In the genomic region with DNA sequence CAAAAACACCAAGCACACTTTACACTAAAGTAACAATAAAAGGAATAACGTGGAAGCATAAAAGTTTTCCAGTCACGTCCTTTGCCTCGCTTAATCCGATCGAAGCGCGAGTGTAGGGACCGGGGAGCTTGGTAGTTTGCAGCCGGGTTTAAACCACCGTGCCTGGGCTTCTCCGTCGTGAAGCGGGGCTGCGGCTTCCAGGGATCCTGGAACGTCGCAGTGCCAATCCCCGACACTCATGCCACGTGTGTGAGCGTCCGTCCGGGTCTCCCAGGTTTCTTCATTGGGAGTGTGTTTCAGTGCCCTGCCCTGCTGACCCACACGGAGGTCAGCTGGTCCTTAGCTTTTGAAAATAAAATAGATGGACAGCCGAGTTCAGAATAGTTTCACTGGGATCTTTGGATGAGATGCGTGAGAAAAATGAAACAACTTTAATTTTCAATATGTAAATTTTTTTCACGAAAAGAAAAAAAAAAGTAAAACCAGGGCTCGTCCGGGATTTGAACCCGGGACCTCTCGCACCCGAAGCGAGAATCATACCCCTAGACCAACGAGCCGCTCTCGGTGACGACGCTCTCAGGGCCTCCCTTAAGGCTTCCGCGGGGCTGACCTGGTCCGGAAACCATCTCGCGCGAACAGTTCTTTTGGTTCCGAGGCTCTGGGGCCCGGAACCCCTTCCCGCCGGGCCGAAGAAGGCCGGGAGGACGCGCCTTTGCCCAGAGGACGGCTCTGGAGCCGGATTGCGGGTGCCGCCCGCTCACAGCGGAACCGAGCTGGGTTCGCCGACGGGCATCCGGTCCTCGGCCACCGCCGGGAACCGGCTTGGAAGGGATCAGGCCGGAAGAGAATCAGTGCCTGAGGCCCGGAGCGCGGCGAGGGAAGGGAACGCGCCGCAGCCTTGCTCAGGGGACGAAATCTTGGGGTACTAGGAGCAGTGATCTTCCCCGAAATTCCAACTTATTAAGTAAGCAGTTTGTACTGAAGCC, we compare ENCODE assay signal across 8 mouse cellular contexts. TPM values are rescaled to one million over a fixed set of nuclear protein-coding genes. Genes with fewer than 3 reads are reported as not detected.
DNase-seq lines count a peak whose midpoint lies in the region.

No protein-coding gene starts in this region.

- DNase-seq in adipocyte (ENCODE audit: low spot score), result peak; percentile 92
- DNase-seq in embryo, embryonic 10 days (ENCODE audit: low spot score), result peak; percentile 88
- DNase-seq in gastrocnemius, postnatal 10 days, result peak; percentile 93
- DNase-seq in induced T-regulatory cell, adult 2 months (ENCODE audit: low read depth), result peak; percentile 93
- DNase-seq in left cerebral cortex, adult 9 months (ENCODE audit: low spot score in 2 of 2), result peak; percentile 64 to 92
- DNase-seq in right cerebral cortex, adult 2 months (ENCODE audit: low spot score in 2 of 2), result peak; percentile 92 to 97
- peak; percentile 90 for DNase-seq in urinary bladder, postnatal 14 days (ENCODE audit: low spot score)

- peaks cover 44% of the 10 kb centered on the region for H3K27me3 ChIP-seq in megakaryocyte, embryonic 14.5 days (replicated peaks)

- H3K4me1 ChIP-seq in megakaryocyte, embryonic 14.5 days, result peaks cover 24% of the 10 kb centered on the region

- no peaks in the 10 kb centered on the region for H3K36me3 ChIP-seq in megakaryocyte, embryonic 14.5 days (replicated peaks; ENCODE audit: low read length)

- peak overlapping the region; percentile 93 for H3K4me3 ChIP-seq in megakaryocyte, embryonic 14.5 days (replicated peaks)

- H3K9me3 ChIP-seq in megakaryocyte, embryonic 14.5 days, result peaks cover 1% of the 10 kb centered on the region

RNA-seq across cellular contexts. Expression of a gene that starts 7.7 kb away (rescaled TPM):
- total RNA-seq in gastrocnemius, postnatal 10 days (2021), result 10 to 100 TPM; 34.6 to 46.9 TPM
- polyA plus RNA-seq in megakaryocyte, embryonic 14.5 days (2012; ENCODE audit: insufficient read depth, low replicate concordance), result 0.53 TPM in 1 of 2 replicates, not detected in the other

Comparison
In these comparisons a context has a peak if more than half of its experiments do, and no peak if none do; other contexts are left out.
1. Peak in every context shown above with its lines: DNase-seq and H3K4me3 ChIP-seq.